Mouse (Mus musculus): Measurements from ENCODE around the gene Gm45062. TPM values are rescaled to one million over a fixed set of nuclear protein-coding genes. Genes with fewer than 3 reads are reported as not detected.
A peak's percentile ranks its signal among the peaks of the same experiment; 100 is the strongest.
"Not testable (repeated sequence)": the region's sequence is repeated elsewhere in the genome, so short reads cannot be mapped to it uniquely, and the experiment has no call there.

Gm45062 gene
- polyA plus RNA-seq, 1 experiment = 0.58 TPM

DNA sequence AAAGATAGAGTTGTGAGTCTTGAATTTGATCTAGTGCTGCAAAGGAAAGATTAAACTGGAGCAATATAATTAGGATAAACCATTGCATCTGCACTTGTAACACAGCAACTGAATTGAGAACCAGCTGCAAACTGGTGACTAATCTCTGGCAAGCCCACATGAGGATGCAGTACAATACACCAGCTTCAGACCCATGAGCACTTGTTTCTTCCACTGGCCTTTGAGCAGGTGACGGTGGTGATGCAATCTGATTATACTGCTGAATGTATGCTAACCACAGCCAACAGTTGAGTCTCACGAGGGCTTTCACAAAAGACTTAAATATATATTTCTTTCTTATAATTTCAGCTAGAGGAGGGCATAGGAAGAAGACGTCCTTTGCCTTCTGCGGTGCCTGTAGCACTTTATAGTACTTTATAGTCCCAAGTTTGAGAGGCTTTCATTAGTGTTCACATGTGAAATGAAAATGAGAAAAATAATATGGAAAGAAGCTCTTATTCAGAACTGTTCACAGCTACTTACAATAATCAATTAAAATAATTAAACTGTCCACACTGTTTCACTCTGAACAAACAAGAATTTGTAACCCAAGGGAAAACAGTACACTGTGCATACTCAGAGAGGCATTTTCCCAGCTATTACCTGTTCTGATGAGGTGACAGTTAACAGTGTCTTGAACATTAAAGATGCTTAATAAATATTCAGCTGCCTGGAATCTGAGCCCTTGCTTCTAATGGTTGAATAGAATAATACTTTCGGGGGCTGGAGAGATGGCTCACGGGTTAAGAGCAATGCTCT, 40.0 kb downstream of the Gm45062 start:
- Histone ChIP-seq H3K36me3 (ENCODE audit: control insufficient read depth, insufficient read depth, low read length) (no peaks in the 10 kb centered on the region), H3K27me3 (ENCODE audit: control insufficient read depth, insufficient read depth, low read length) (no peaks in the 10 kb centered on the region), H3K4me1 (replicated peaks; ENCODE audit: control insufficient read depth, insufficient read depth, low read length) (no peaks in the 10 kb centered on the region), H3K4me3 (ENCODE audit: control insufficient read depth, insufficient read depth, low read length) (no peak overlapping the region), H3K27ac (ENCODE audit: control insufficient read depth, insufficient read depth, low read length) (no peak overlapping the region; the same call in 1 of the 2 replicates)
- 54% methylated on average over 6 of the region's 6 CpGs for WGBS
- peak; percentile 33 for DNase-seq
- TF ChIP-seq CTCF (IDR thresholded peaks at IDR 0.05; ENCODE audit: borderline replicate concordance, control insufficient read depth, extremely low read depth, insufficient read depth, low read length, poor library complexity) = no peak
- no peak for TF ChIP-seq POLR2A (IDR thresholded peaks at IDR 0.05; ENCODE audit: control insufficient read depth, extremely low read depth, insufficient read depth, low read length, poor library complexity)

DNA sequence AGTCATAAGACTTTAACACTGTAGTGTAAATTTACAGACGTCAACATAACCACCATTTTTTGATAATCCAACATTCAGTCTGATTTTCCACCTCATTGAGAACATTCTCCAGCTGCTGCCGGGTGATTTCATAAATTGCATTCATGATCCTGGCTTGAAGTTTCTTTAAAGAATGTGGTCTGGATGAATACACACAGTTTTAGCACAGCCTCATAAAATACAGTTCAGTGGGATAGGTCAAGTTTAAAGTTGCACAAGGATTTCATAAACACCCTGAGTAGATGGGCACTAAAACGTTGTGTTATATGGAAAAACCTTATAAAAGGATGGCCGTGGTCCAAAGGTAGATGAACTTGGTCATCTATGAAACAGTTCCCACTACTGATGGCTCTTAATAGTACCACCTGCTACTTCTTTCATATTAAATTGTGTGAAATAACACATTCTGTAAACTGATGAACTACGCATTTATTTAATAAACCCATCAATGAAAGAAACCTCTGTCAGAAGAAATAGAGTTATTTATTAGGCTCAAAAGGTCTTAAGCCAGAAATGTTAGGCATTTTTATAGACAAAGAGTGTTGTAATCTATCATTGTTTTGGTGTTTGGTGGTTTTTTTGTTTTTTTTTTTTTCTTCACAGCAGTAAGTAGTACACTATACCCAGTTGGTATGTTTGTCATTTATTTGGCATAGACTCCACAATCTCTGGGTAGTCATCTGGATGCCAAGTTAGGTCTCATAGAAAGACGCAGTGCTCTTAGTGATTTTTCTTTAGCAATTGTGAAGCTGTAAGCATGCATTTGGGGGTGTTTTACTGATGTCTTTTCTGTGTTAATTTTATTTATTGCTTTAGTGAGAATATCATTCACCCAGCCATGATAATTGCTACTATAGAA, 48.9 kb downstream of the Gm45062 start:
- Histone ChIP-seq H3K4me3 (ENCODE audit: control insufficient read depth, insufficient read depth, low read length) (no peak overlapping the region), H3K27me3 (ENCODE audit: control insufficient read depth, insufficient read depth, low read length) (no peaks in the 10 kb centered on the region), H3K27ac (ENCODE audit: control insufficient read depth, insufficient read depth, low read length) (no peak overlapping the region), H3K36me3 (ENCODE audit: control insufficient read depth, insufficient read depth, low read length) (no peaks in the 10 kb centered on the region), H3K4me1 (replicated peaks; ENCODE audit: control insufficient read depth, insufficient read depth, low read length) (no peaks in the 10 kb centered on the region; the same call in 1 of the 2 replicates)
- no peak for TF ChIP-seq CTCF (IDR thresholded peaks at IDR 0.05; ENCODE audit: borderline replicate concordance, control insufficient read depth, extremely low read depth, insufficient read depth, low read length, poor library complexity)
- no peak for DNase-seq
- 95% methylated on average over 6 of the region's 6 CpGs for WGBS

DNA sequence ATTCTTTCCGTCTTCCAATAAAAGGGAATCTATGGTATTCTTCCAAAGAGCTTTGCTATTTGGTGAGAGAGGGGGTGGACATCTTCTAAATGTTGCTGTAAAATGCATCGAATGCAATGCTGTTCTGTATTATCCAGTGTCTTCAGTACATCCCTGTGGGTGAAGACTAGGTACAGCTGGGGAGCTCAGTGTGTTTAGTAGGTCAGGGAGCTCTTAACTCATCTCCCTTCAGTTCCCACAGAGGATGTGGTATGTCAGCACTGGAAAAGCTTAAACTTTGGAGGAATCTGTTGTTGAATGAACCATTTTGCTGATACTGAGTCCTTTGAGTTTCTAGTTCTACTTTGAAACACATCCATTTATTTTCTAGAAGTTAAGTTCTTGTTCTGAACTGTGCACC, 53.3 kb downstream of the Gm45062 start:
- peak; percentile 14 for DNase-seq
- H3K27me3 ChIP-seq (ENCODE audit: control insufficient read depth, insufficient read depth, low read length) = no peaks in the 10 kb centered on the region
- H3K4me1 ChIP-seq (replicated peaks; ENCODE audit: control insufficient read depth, insufficient read depth, low read length) = no peaks in the 10 kb centered on the region; the same call in 1 of the 2 replicates
- 94% methylated on average over 2 of the region's 2 CpGs for WGBS
- TF ChIP-seq CTCF (IDR thresholded peaks at IDR 0.05; ENCODE audit: borderline replicate concordance, control insufficient read depth, extremely low read depth, insufficient read depth, low read length, poor library complexity) = no peak
- TF ChIP-seq POLR2A (IDR thresholded peaks at IDR 0.05; ENCODE audit: control insufficient read depth, extremely low read depth, insufficient read depth, low read length, poor library complexity) = no peak
- H3K4me3 ChIP-seq (ENCODE audit: control insufficient read depth, insufficient read depth, low read length) = no peak overlapping the region
- H3K36me3 ChIP-seq (ENCODE audit: control insufficient read depth, insufficient read depth, low read length) = no peaks in the 10 kb centered on the region
- no peak overlapping the region for H3K27ac ChIP-seq (ENCODE audit: control insufficient read depth, insufficient read depth, low read length)

DNA sequence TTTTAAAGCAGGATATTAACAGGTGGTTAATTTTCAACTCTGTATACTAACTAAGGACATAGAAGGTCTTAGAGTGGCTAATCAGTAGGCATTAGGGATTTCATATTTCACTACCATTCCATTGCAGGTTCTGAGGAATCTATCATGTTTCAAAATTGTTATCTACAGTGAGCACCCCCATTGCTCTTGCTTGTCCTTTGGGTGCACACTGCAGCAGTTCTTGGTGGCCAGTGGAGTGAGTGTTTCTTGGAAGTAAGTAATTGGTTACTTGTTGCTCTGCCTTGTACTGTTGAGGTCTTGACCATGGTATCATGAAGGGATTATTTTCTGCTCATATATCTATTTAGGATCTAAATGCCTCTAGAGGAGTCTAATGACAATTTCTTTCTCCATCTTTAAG, 57.0 kb downstream of the Gm45062 start:
- H3K4me1 ChIP-seq (replicated peaks; ENCODE audit: control insufficient read depth, insufficient read depth, low read length) = no peaks in the 10 kb centered on the region; the same call in 1 of the 2 replicates
- H3K4me3 ChIP-seq (ENCODE audit: control insufficient read depth, insufficient read depth, low read length) = no peak overlapping the region
- H3K27me3 ChIP-seq (ENCODE audit: control insufficient read depth, insufficient read depth, low read length) = no peaks in the 10 kb centered on the region
- H3K36me3 ChIP-seq (ENCODE audit: control insufficient read depth, insufficient read depth, low read length) = no peaks in the 10 kb centered on the region
- H3K27ac ChIP-seq (ENCODE audit: control insufficient read depth, insufficient read depth, low read length) = no peak overlapping the region
- no peak for TF ChIP-seq POLR2A (IDR thresholded peaks at IDR 0.05; ENCODE audit: control insufficient read depth, extremely low read depth, insufficient read depth, low read length, poor library complexity)
- DNase-seq = no peak

DNA sequence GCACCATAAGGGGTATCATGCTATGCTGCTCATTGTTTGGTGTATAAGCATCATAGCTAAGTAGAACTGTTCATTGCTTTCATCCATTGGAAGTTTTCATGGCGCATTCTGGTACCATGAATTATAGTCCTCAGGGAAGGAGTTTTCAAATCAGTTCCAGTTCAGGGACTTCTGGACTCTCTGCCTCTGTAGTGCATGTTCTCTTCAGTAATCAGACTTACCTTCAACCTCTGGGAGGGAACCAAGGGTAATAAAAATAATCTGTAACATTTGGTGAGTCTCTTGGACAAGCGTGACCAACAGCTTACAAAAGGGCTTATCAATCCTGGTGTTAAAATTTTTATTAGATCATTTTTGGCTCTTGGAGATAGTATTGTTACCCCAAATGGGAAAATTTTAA, 60.3 kb downstream of the Gm45062 start:
- no peaks in the 10 kb centered on the region for H3K27me3 ChIP-seq (ENCODE audit: control insufficient read depth, insufficient read depth, low read length)
- WGBS = 100% methylated on average over 2 of the region's 2 CpGs
- no peaks in the 10 kb centered on the region for H3K4me1 ChIP-seq (replicated peaks; ENCODE audit: control insufficient read depth, insufficient read depth, low read length)
- no peaks in the 10 kb centered on the region for H3K36me3 ChIP-seq (ENCODE audit: control insufficient read depth, insufficient read depth, low read length)
- no peak overlapping the region for H3K4me3 ChIP-seq (ENCODE audit: control insufficient read depth, insufficient read depth, low read length)
- no peak for DNase-seq
- TF ChIP-seq POLR2A (IDR thresholded peaks at IDR 0.05; ENCODE audit: control insufficient read depth, extremely low read depth, insufficient read depth, low read length, poor library complexity) (no peak), CTCF (IDR thresholded peaks at IDR 0.05; ENCODE audit: borderline replicate concordance, control insufficient read depth, extremely low read depth, insufficient read depth, low read length, poor library complexity) (no peak)
- H3K27ac ChIP-seq (ENCODE audit: control insufficient read depth, insufficient read depth, low read length) = no peak overlapping the region

DNA sequence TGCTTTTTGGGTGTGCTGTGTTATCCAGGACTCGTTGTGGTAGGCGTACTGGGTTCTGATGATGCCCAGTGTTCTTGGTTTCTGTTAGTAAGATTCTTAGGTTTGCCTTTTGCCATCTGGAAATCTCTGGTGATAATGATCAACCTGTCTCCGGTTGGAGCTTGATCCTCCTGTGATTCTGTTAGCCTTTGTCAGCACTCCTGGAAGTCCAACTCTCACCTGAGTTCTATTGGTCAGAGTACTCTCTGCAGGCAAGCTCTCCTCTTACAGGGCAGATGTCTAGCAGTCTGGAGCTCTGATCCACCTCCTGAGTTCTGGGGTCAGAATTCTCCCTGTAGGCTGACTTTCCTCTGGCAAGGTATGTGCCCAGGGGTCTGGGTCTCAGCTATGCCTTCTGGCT, 72.2 kb downstream of the Gm45062 start:
- not testable (repeated sequence) for H3K36me3 ChIP-seq (ENCODE audit: control insufficient read depth, insufficient read depth, low read length); DNase-seq; H3K4me1 ChIP-seq (replicated peaks; ENCODE audit: control insufficient read depth, insufficient read depth, low read length); H3K27ac ChIP-seq (ENCODE audit: control insufficient read depth, insufficient read depth, low read length); H3K4me3 ChIP-seq (ENCODE audit: control insufficient read depth, insufficient read depth, low read length); H3K27me3 ChIP-seq (ENCODE audit: control insufficient read depth, insufficient read depth, low read length)
- 97% methylated on average over 3 of the region's 3 CpGs for WGBS

Data from thymus, adult 2 months (tissue).